Mouse (Mus musculus): ENCODE results near the gene Slc25a14. TPM values are rescaled to one million over a fixed set of nuclear protein-coding genes. Genes with fewer than 3 reads are reported as not detected.

Gene Slc25a14
- 1 to 10 TPM; 2.3 to 2.5 TPM for total RNA-seq (2021)
- long read RNA-seq, experiment 1, partial matches to known transcripts: 0 of 4 reads
- long read RNA-seq, experiment 1, other reads (novel, unspliced or antisense): 1 of 4 reads
- long read RNA-seq, experiment 2, partial matches to known transcripts: 0 of 4 reads
- long read RNA-seq, experiment 2, other reads (novel, unspliced or antisense): 3 of 4 reads

DNA sequence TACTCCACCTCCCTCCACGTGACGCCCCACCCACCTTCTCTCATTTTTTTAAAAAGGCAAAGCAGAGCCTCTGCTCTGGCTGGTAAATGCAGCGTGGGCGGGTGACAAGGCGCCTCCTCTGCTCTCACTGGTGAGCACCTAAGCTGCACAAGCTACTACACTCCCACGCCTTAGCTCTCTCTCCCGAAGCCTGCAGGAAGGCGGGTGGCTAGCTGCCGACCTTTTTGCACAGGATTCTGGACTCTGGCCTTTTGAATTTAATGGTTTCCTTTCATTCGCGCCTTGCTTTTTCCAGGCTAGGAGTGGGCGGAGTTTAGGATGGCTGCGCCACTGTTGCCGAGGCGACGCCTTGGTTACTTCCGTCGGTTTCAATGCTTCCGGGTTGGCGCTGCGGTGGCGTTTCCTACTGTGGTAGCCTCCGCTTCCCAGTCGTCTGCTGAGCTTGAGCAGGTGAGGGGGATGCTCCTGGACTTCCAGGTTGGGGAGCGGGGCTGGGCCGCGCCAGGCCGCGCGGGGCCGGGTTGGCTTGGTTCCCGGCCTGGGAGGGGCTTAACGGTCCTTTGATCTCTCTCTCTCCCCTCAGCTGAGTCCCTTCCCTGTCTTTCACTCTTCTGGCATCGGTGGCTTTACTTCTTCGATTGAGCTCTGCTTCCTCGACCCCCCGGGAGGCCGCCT is at the start of gene Slc25a14:
Gene Slc25a14, plus strand, starts transcription at position 35 of the 675 bp plus-strand sequence.
- peak; percentile 68 to 77 for DNase-seq
- intact Hi-C loops (cut with DNase I): no loop called here

- intact Hi-C loops (cut with DNase I): no loop called here
- DNase-seq: no peak
These were observed 39.9 kb upstream of the Slc25a14 start for GRCm38 (mm10) chrX:48583332-48583731.

- peak in 1 of 2 experiments; percentile 10 for DNase-seq
- intact Hi-C loops (cut with DNase I): no loop called here
These were observed 29.5 kb upstream of the Slc25a14 start for GRCm38 (mm10) chrX:48593721-48594098.

DNA sequence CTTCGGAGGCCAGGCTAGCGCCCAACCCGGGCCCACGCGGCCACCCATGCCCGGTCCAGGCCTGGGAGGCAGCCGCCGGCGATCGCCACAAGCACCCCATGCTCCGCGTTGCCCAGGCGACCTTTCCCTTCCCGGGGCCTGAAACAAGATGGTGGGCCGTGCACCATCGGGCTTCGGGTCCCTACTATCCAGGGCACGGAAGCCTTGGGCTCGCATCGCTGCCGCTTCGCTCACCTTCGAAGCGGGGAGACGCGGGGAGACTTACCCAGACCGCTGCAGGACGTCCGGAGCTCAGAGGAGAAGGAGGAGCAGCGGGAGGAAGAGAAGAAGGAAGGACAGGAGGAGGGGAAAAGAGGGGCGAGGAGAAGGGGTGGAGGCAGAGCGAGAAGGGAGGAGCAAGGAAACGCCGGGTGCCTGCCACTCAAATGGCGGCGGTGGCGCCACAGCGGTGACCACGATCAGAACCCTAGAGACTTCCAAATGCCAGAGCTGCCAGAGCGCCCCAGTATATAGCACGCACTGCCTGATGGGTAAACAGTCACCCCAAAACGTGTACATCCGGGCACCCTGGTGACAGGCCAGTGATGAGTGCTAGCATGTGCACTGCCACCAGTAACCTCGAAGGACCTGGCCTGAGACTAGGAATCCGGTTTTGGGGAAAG is 29.0 kb upstream of the Slc25a14 start, which contains the start of gene Zfp280c:
Gene Zfp280c, minus strand, starts transcription at position 406 of the 662 bp plus-strand sequence.
- DNase-seq: peak; percentile 55 to 56
- intact Hi-C loops (cut with DNase I): no loop called here

DNA sequence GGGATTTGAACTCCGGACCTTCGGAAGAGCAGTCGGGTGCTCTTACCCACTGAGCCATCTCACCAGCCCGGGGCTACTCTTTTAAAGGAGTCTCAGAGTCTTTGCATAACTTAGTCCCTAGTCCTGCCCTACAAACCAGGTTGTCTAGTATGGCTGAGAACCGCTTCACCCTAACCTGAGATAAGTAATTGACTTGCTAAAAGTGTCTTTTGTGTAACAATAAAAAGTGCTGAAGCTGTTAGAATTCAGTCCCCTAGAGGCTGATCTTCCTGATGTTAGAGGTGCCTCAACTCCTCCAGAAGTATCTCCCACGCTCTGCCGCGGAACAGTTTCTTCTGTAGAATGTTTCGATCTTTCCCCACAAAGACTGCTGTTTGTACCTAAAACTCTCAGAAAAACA is 27.2 kb upstream of the Slc25a14 start:
- intact Hi-C loops (cut with DNase I): no loop called here
- DNase-seq: no peak

DNA sequence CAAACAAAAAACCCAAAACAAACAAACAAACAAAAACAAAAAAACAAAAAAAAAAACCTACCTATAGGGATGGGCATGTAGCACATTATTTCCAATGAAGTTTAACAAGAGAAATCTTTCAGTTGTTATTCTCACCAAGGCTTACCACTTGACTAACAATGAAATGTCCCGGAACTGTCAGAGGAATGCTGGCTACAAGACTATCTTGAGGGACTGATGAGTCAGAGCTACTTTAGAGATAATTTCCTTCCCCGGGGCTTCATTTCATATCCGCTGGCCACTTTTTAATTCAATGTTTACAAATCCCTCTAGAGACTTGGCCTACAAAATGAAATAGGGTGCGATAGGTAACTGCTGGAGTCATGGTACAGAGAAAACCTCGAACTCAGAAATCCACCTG is 26.3 kb upstream of the Slc25a14 start:
- DNase-seq: no peak
- intact Hi-C loops (cut with DNase I): no loop called here

DNA sequence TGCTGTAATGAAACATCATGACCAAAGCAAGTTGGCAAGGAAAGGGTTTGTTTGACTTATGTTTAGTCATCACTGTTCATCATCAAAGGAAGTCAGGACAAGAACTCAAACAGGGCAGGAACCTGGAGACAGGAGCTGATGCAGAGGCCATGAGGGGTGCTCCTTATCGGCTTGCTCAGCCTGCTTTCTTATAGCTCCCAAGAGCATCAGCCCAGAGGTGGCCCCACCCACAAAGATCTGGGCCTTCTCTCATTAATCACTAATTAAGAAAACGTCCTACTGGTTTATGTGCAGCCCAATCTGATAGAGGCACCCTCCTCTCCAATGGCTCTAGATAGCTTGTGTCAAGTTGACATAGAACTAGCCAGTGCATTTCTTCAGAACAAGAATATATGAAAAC is 18.3 kb upstream of the Slc25a14 start:
- no peak for DNase-seq
- intact Hi-C loops (cut with DNase I): no loop called here

GRCm38 (mm10) chrX:48623049-48623378 is 199 bp upstream of the Slc25a14 start:
- DNase-seq: no peak
- intact Hi-C loops (cut with DNase I): no loop called here

DNA sequence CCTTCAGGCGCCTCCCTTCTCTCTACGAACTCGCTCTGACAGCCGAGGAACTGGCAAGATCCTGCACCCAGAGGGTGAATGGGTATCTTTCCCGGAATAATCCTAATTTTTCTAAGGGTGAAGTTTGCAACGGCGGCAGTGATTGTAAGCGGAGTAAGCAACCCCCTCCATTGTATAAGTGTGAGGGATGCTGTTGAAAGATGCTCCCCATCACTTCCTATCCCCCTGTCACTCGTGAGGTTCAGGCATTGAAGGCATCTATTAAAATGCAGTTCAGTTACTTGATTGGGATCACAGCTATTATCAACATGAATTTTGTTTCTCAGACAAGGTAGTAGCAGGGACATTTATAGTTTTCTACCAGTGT is 824 bp downstream of the Slc25a14 start:
- intact Hi-C loops (cut with DNase I): no loop called here
- DNase-seq: no peak

GRCm38 (mm10) chrX:48637032-48637431 is 13.8 kb downstream of the Slc25a14 start:
- intact Hi-C loops (cut with DNase I): no loop called here
- DNase-seq: no peak

GRCm38 (mm10) chrX:48644122-48644521 is 20.9 kb downstream of the Slc25a14 start:
- DNase-seq: peak; percentile 10 to 53
- intact Hi-C loops (cut with DNase I): loop anchor here (5.0 kb wide), 1 partner anchor 663 kb away; no protein-coding TSS in a partner anchor

- intact Hi-C loops (cut with DNase I): no loop called here
These were observed 43.6 kb downstream of the Slc25a14 start for GRCm38 (mm10) chrX:48666807-48667206.

GRCm38 (mm10) chrX:48669588-48669987 is 46.4 kb downstream of the Slc25a14 start:
- DNase-seq: no peak
- intact Hi-C loops (cut with DNase I): no loop called here

More at GRCm38 (mm10) chrX:48666807-48667206, 43.6 kb downstream of the Slc25a14 start:
- no peak for DNase-seq

- intact Hi-C loops (cut with DNase I): no loop called here
- no peak for DNase-seq
These were observed 48.5 kb downstream of the Slc25a14 start for GRCm38 (mm10) chrX:48671714-48672113.

DNA sequence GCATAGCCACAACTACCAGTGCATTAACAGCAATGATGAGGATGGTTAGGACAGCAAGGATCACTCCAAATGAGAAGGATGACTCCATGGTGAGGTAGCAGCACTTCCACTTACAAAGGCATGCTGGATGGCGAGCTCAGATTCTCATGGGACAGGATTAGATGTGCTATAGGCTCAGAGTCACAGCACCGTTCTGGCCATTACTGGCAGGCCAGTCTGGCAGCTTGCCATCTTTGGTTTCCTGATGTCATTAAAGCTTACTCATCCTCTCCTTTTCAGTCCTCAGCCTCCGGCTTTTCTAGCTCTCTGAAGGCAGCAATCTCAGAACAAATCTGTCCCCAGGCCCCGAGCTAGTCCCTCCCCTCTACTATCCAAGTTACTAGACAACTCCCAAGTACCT is 51.0 kb downstream of the Slc25a14 start, which contains the start of gene Gpr119:
Gene Gpr119, minus strand, starts transcription at position 308 of the 400 bp plus-strand sequence.
- intact Hi-C loops (cut with DNase I): no loop called here
- peak in 1 of 2 experiments; percentile 1 for DNase-seq

GRCm38 (mm10) chrX:48683451-48683850 is 60.2 kb downstream of the Slc25a14 start:
- DNase-seq: peak; percentile 9 to 63
- intact Hi-C loops (cut with DNase I): loop anchor here (10.0 kb wide), 1 partner anchor 621 kb away; no protein-coding TSS in a partner anchor

GRCm38 (mm10) chrX:48683857-48684256 is 60.6 kb downstream of the Slc25a14 start:
- DNase-seq: no peak
- intact Hi-C loops (cut with DNase I): loop anchor here (10.0 kb wide), 1 partner anchor 621 kb away; no protein-coding TSS in a partner anchor

DNA sequence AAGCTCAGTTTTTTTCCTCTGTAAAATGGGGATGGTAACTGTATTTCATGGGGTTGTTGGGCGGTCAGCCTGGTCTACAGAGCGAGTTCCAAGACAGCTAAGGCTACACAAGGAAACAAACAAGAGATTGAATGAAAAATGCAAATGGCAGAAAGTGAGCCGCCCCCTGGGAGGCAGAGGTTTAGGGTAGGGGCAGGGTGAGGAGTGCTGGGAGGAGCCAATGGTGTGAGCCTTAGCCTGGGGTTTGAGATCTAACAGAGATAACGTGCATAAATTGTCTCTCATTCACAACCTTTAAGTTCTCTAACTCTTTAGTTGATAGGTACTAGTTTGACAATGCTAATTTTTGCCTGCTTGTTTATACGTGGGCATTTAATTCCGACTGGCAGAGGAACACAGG is 71.2 kb downstream of the Slc25a14 start:
- no peak for DNase-seq
- intact Hi-C loops (cut with DNase I): no loop called here

GRCm38 (mm10) chrX:48694864-48695371 is 71.7 kb downstream of the Slc25a14 start, which contains the start of gene Rbmx2:
Gene Rbmx2, plus strand, starts transcription at chrX:48695004.
- peak; percentile 88 to 90 for DNase-seq
- intact Hi-C loops (cut with DNase I): no loop called here

- DNase-seq: no peak
- intact Hi-C loops (cut with DNase I): no loop called here
These were observed 86.5 kb downstream of the Slc25a14 start for GRCm38 (mm10) chrX:48709701-48710100.

Data from heart, postnatal 14 days (tissue).